Comparison of ENCODE assay signal across 16 mouse cellular contexts in genomic region chr4:134011450-134012414, GRCm38 (mm10). TPM values are rescaled to one million over a fixed set of nuclear protein-coding genes. Genes with fewer than 3 reads are reported as not detected.
DNase-seq lines count a peak whose midpoint lies in the region; ATAC-seq and TF ChIP-seq lines count a peak whose summit lies in the region.
"Had no signal": no experiment of that assay in that cellular context is flagged by ENCODE, and none has a peak within 500 bp of the region (broad histone marks: within the 10 kb centered on the region; RNA-seq: fewer than 3 reads in every experiment).

No protein-coding gene starts in this region.

- H3K9me3 ChIP-seq in intestine, embryonic 14.5 days (ENCODE audit: control insufficient read depth, low read length): no peaks in the 10 kb centered on the region
- H3K9me3 ChIP-seq in intestine, embryonic 16.5 days (ENCODE audit: control insufficient read depth, low read length): no peaks in the 10 kb centered on the region
- H3K9me3 ChIP-seq in liver, embryonic 11.5 days (ENCODE audit: control insufficient read depth, low read length): no peaks in the 10 kb centered on the region
- H3K9me3 ChIP-seq: limb, embryonic 12.5 days; midbrain, embryonic 13.5 days had no signal

- DNase-seq in intestine, embryonic 14.5 days (ENCODE audit: low spot score): no peak
- DNase-seq in ES-CJ7 (ENCODE audit: low read depth, low spot score): peak; percentile 90
- no peak for DNase-seq in liver, embryonic 11.5 days (ENCODE audit: low spot score)
- DNase-seq in layer of hippocampus, postnatal 25 days (ENCODE audit: extremely low spot score in 1 of 2, low spot score in 1 of 2): no peak
- no peak for DNase-seq in frontal cortex, postnatal 10 days (ENCODE audit: low spot score in 2 of 2)
- DNase-seq in cerebellum, adult 9-10 months: no peak
- DNase-seq: adrenal gland, adult 8-10 months; gastrocnemius, postnatal 10 days; thymus, postnatal 14 days had no signal

- TF ChIP-seq POLR2A in bone marrow, adult 2 months (IDR thresholded peaks at IDR 0.05; ENCODE audit: borderline replicate concordance, control insufficient read depth, low read depth, low read length): no peak

- H3K4me1 ChIP-seq in intestine, embryonic 14.5 days (replicated peaks; ENCODE audit: control insufficient read depth, insufficient read depth, low read length): peaks cover 8% of the 10 kb centered on the region
- H3K4me1 ChIP-seq in intestine, embryonic 16.5 days (ENCODE audit: control insufficient read depth, insufficient read depth, low read length): no peaks in the 10 kb centered on the region
- no peaks in the 10 kb centered on the region; the same call in 1 of the 2 replicates for H3K4me1 ChIP-seq in bone marrow, adult 2 months (ENCODE audit: control insufficient read depth, insufficient read depth, low read length)
- peaks cover 19% of the 10 kb centered on the region for H3K4me1 ChIP-seq in liver, embryonic 11.5 days (replicated peaks; ENCODE audit: control insufficient read depth, insufficient read depth, low read length)

- H3K27me3 ChIP-seq in intestine, embryonic 14.5 days (replicated peaks; ENCODE audit: control insufficient read depth, insufficient read depth, low read length): no peaks in the 10 kb centered on the region; the same call in 1 of the 2 replicates
- H3K27me3 ChIP-seq in intestine, embryonic 16.5 days (replicated peaks; ENCODE audit: control insufficient read depth, insufficient read depth, low read length): peaks cover 2% of the 10 kb centered on the region; the same call in 1 of the 2 replicates
- peaks cover 6% of the 10 kb centered on the region for H3K27me3 ChIP-seq in liver, embryonic 11.5 days (replicated peaks; ENCODE audit: control insufficient read depth, insufficient read depth, low read length)

- H3K9ac ChIP-seq in intestine, embryonic 14.5 days (ENCODE audit: low read length): no peak overlapping the region
- H3K9ac ChIP-seq in intestine, embryonic 16.5 days (ENCODE audit: low read depth, low read length): no peak overlapping the region
- H3K9ac ChIP-seq in liver, embryonic 11.5 days (ENCODE audit: low read depth, low read length): no peak overlapping the region; the same call in 1 of the 2 replicates
- H3K9ac ChIP-seq: limb, embryonic 12.5 days; midbrain, embryonic 13.5 days had no signal

- H3K36me3 ChIP-seq in intestine, embryonic 14.5 days (ENCODE audit: control insufficient read depth, insufficient read depth, low read length): no peaks in the 10 kb centered on the region
- no peaks in the 10 kb centered on the region for H3K36me3 ChIP-seq in intestine, embryonic 16.5 days (ENCODE audit: control insufficient read depth, insufficient read depth, low read length)
- no peaks in the 10 kb centered on the region for H3K36me3 ChIP-seq in liver, embryonic 11.5 days (ENCODE audit: control insufficient read depth, insufficient read depth, low read length)
- H3K36me3 ChIP-seq: limb, embryonic 12.5 days; midbrain, embryonic 13.5 days had no signal

- ATAC-seq in intestine, embryonic 14.5 days (replicated peaks; ENCODE audit: low FRiP score, low TSS enrichment, low read depth): peak; percentile 33; the same call in 1 of the 2 replicates
- ATAC-seq in intestine, embryonic 16.5 days: no peak
- ATAC-seq in liver, embryonic 11.5 days (replicated peaks; ENCODE audit: low FRiP score): 0 out of 2 replicates have a peak, but pooled peaks have one; percentile 31
- ATAC-seq: hindbrain, postnatal 0 days; midbrain, embryonic 13.5 days had no signal

- TF ChIP-seq CTCF in bone marrow, adult 2 months (IDR thresholded peaks at IDR 0.05; ENCODE audit: control insufficient read depth, insufficient read depth, low read length): no peak

- no peak overlapping the region for H3K4me3 ChIP-seq in intestine, embryonic 14.5 days (ENCODE audit: low read depth, low read length)
- H3K4me3 ChIP-seq in intestine, embryonic 16.5 days (ENCODE audit: low read length): no peak overlapping the region
- peak overlapping the region; percentile 70 for H3K4me3 ChIP-seq in bone marrow, adult 2 months (replicated peaks; ENCODE audit: control insufficient read depth, low read depth, low read length)
- H3K4me3 ChIP-seq in liver, embryonic 11.5 days (ENCODE audit: low read depth, low read length): peak overlapping the region; percentile 8; the same call in 1 of the 2 replicates
- H3K4me3 ChIP-seq: limb, embryonic 12.5 days; midbrain, embryonic 13.5 days had no signal

- H3K4me2 ChIP-seq in intestine, embryonic 14.5 days (ENCODE audit: low read length): no peak overlapping the region
- no peak overlapping the region for H3K4me2 ChIP-seq in intestine, embryonic 16.5 days (ENCODE audit: low read depth, low read length)
- peak overlapping the region; percentile 40 for H3K4me2 ChIP-seq in liver, embryonic 11.5 days
- H3K4me2 ChIP-seq: limb, embryonic 12.5 days; midbrain, embryonic 13.5 days had no signal

- 12% methylated on average over 16 of the region's 16 CpGs for WGBS in intestine, embryonic 14.5 days
- 12% methylated on average over 16 of the region's 16 CpGs for WGBS in intestine, embryonic 16.5 days
- 15% methylated on average over 16 of the region's 16 CpGs for WGBS in bone marrow, adult 2 months
- 10% methylated on average over 16 of the region's 16 CpGs for WGBS in liver, embryonic 11.5 days

- H3K27ac ChIP-seq in intestine, embryonic 14.5 days (ENCODE audit: low read depth): no peak overlapping the region
- no peak overlapping the region for H3K27ac ChIP-seq in intestine, embryonic 16.5 days (ENCODE audit: low read length)
- H3K27ac ChIP-seq in bone marrow, adult 2 months (ENCODE audit: control insufficient read depth, insufficient read depth, low read depth, low read length, poor library complexity): peak overlapping the region; percentile 60
- H3K27ac ChIP-seq in liver, embryonic 11.5 days (ENCODE audit: low read depth, low read length): peak overlapping the region; percentile 39; the same call in 1 of the 2 replicates
- H3K27ac ChIP-seq: hindbrain, postnatal 0 days; limb, embryonic 12.5 days; midbrain, embryonic 13.5 days had no signal

RNA-seq across cellular contexts. Expression of gene Lin28a, which starts 6.9 kb away (rescaled TPM):
- polyA plus RNA-seq in intestine, embryonic 14.5 days (2014; fragmentation: Nextera tagmentation; extraction: Ambion mirVana): 0.05 and 0.08 TPM in 2 replicates
- 0.10 TPM in 2 replicates for polyA plus RNA-seq in intestine, embryonic 16.5 days (2015; fragmentation: Nextera tagmentation; extraction: Ambion mirVana)
- 3.6 and 29.6 TPM in 2 replicates for polyA plus RNA-seq in bone marrow, adult 2 months (2011; ENCODE audit: insufficient read depth, insufficient read length, low replicate concordance, missing spikeins)
- polyA plus RNA-seq in liver, embryonic 11.5 days (2014; fragmentation: Nextera tagmentation; extraction: Ambion mirVana): 5.8 TPM in 2 replicates
- not detected for total RNA-seq in layer of hippocampus, postnatal 25 days (2021)
- total RNA-seq: adrenal gland, adult 8-10 months; hindbrain, postnatal 0 days; MEL had no signal
- polyA plus RNA-seq: hindbrain, postnatal 0 days; large intestine, adult 2 months had no signal

RNA-seq across cellular contexts. Expression of gene Dhdds, which starts 11.0 kb away (rescaled TPM):
- 43.5 and 46.6 TPM in 2 replicates for polyA plus RNA-seq in intestine, embryonic 14.5 days (2014; fragmentation: Nextera tagmentation; extraction: Ambion mirVana)
- polyA plus RNA-seq in intestine, embryonic 16.5 days (2015; fragmentation: Nextera tagmentation; extraction: Ambion mirVana): 41.3 and 45.4 TPM in 2 replicates
- polyA plus RNA-seq in bone marrow, adult 2 months (2011; ENCODE audit: insufficient read depth, insufficient read length, low replicate concordance, missing spikeins): 20.6 and 30.2 TPM in 2 replicates
- polyA plus RNA-seq in liver, embryonic 11.5 days (2014; fragmentation: Nextera tagmentation; extraction: Ambion mirVana): 30.9 and 39.0 TPM in 2 replicates
- 10 to 100 TPM; 62.2 to 62.6 TPM for total RNA-seq in layer of hippocampus, postnatal 25 days (2021)

RNA-seq across cellular contexts. Expression of gene Zfp683, which starts 41.9 kb away (rescaled TPM):
- not detected in 2 replicates for polyA plus RNA-seq in intestine, embryonic 14.5 days (2014; fragmentation: Nextera tagmentation; extraction: Ambion mirVana)
- not detected in 2 replicates for polyA plus RNA-seq in intestine, embryonic 16.5 days (2015; fragmentation: Nextera tagmentation; extraction: Ambion mirVana)
- 1.0 TPM in 1 of 2 replicates, not detected in the other for polyA plus RNA-seq in bone marrow, adult 2 months (2011; ENCODE audit: insufficient read depth, insufficient read length, low replicate concordance, missing spikeins)
- not detected in 2 replicates for polyA plus RNA-seq in liver, embryonic 11.5 days (2014; fragmentation: Nextera tagmentation; extraction: Ambion mirVana)
- total RNA-seq in layer of hippocampus, postnatal 25 days (2021): not detected
- total RNA-seq: gastrocnemius, postnatal 10 days; hindbrain, postnatal 0 days; MEL had no signal
- polyA plus RNA-seq: hindbrain, postnatal 0 days; limb, embryonic 12.5 days; midbrain, embryonic 13.5 days had no signal

RNA-seq across cellular contexts. Expression of gene Hmgn2, which starts 43.3 kb away (rescaled TPM):
- 2,568 and 2,768 TPM in 2 replicates for polyA plus RNA-seq in intestine, embryonic 14.5 days (2014; fragmentation: Nextera tagmentation; extraction: Ambion mirVana)
- polyA plus RNA-seq in intestine, embryonic 16.5 days (2015; fragmentation: Nextera tagmentation; extraction: Ambion mirVana): 1,469 and 1,670 TPM in 2 replicates
- 320 and 322 TPM in 2 replicates for polyA plus RNA-seq in bone marrow, adult 2 months (2011; ENCODE audit: insufficient read depth, insufficient read length, low replicate concordance, missing spikeins)
- 1,890 and 1,897 TPM in 2 replicates for polyA plus RNA-seq in liver, embryonic 11.5 days (2014; fragmentation: Nextera tagmentation; extraction: Ambion mirVana)
- total RNA-seq in layer of hippocampus, postnatal 25 days (2021): 100 to 1,000 TPM; 133 to 138 TPM

RNA-seq across cellular contexts. Expression of gene Crybg2, which starts 48.9 kb away (rescaled TPM):
- 8.9 and 11.4 TPM in 2 replicates for polyA plus RNA-seq in intestine, embryonic 14.5 days (2014; fragmentation: Nextera tagmentation; extraction: Ambion mirVana)
- polyA plus RNA-seq in intestine, embryonic 16.5 days (2015; fragmentation: Nextera tagmentation; extraction: Ambion mirVana): 22.3 and 22.9 TPM in 2 replicates
- polyA plus RNA-seq in bone marrow, adult 2 months (2011; ENCODE audit: insufficient read depth, insufficient read length, low replicate concordance, missing spikeins): 4.6 TPM in 1 of 2 replicates, not detected in the other
- polyA plus RNA-seq in liver, embryonic 11.5 days (2014; fragmentation: Nextera tagmentation; extraction: Ambion mirVana): 1.2 and 1.7 TPM in 2 replicates
- 1 to 10 TPM; 1.2 to 1.6 TPM for total RNA-seq in layer of hippocampus, postnatal 25 days (2021)
- total RNA-seq: adrenal gland, adult 8-10 months; gastrocnemius, postnatal 10 days had no signal

Comparison
In these comparisons a context has a peak if more than half of its experiments do, and no peak if none do; other contexts are left out.
1. H3K27ac ChIP-seq: peak in bone marrow, adult 2 months (single experiment) and liver, embryonic 11.5 days (single experiment); none in intestine, embryonic 14.5 days (single experiment) and intestine, embryonic 16.5 days (single experiment).
2. H3K4me3 ChIP-seq: peak in bone marrow, adult 2 months (single experiment) and liver, embryonic 11.5 days (single experiment); none in intestine, embryonic 14.5 days (single experiment) and intestine, embryonic 16.5 days (single experiment).